In the genomic region with DNA sequence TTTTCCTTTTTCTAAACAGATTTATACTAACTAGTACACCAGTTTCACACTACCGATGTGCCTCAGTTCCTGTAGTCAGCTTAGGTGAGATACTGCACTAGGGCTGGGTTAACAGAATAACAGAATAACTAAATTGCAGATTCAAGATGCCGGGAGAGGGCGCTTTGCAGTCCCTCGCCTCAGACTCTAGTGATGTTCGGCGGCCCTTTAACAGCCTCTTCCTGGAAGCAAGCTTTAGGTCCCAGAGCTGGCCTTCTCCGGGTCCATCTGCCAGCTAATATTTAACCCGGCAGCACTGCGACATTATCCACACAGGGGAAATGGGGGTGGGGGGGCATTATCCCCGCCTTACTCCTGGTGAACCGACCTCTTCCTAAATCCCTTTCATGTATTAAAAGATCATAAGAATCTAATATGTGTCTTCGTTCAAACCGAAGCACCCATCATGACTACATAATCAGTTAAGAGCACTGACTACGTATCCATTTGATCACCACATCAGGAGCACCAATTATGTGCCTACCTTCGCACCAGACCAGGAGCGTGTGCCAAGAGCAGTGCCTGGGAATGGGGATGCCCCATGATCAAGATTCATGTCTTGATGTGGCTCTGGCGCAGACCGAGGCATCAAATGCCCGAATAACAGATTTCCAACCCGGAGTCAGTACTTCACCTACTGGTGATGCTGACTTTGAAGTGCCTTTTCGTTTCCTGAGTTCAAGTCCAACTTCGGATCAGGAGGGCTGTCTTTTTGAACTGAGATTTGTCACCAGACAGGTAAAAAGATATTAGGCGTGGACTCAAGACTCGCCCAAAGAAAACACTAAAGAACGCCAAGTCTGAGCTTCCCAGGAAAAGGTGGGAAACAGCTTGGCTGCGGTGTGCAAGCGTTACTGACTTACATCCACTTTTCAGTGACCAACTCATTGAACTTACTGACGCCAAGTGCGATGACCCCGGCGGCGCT, we compare ENCODE assay signal across 7 mouse cellular contexts. TPM values are rescaled to one million over a fixed set of nuclear protein-coding genes. Genes with fewer than 3 reads are reported as not detected.
A peak's percentile ranks its signal among the peaks of the same experiment; 100 is the strongest.
DNase-seq lines count a peak whose midpoint lies in the region; ATAC-seq and TF ChIP-seq lines count a peak whose summit lies in the region.

No protein-coding gene starts in this region.

- ATAC-seq in heart, embryonic 12.5 days (ENCODE audit: insufficient number of reproducible peaks, low FRiP score) = no peak

- H3K9me3 ChIP-seq in ES-Bruce4 (replicated peaks; ENCODE audit: control insufficient read depth, insufficient read depth, low read length, poor library complexity, severe bottlenecking) = no peaks in the 10 kb centered on the region
- no peaks in the 10 kb centered on the region for H3K9me3 ChIP-seq in heart, embryonic 12.5 days (replicated peaks)

- peak overlapping the region; percentile 56 for H3K27ac ChIP-seq in ES-Bruce4 (ENCODE audit: insufficient read depth, low read length)
- H3K27ac ChIP-seq in heart, embryonic 12.5 days (ENCODE audit: poor library complexity, severe bottlenecking) = peak overlapping the region; percentile 96
- H3K27ac ChIP-seq in olfactory bulb, adult 2 months (ENCODE audit: insufficient read depth, low read depth, low read length) = peak overlapping the region; percentile 17; the same call in 1 of the 2 replicates

- no peak for TF ChIP-seq EP300 in ES-Bruce4 (IDR thresholded peaks at IDR 0.05; ENCODE audit: insufficient read depth, low read depth, low read length)

- 13% methylated on average over 32 of the region's 32 CpGs for WGBS in heart, embryonic 12.5 days
- 19% methylated on average over 32 of the region's 32 CpGs for WGBS in olfactory bulb, adult 2 months

- no peaks in the 10 kb centered on the region for H3K36me3 ChIP-seq in ES-Bruce4 (ENCODE audit: control insufficient read depth, insufficient read depth, low read length, poor library complexity, severe bottlenecking)
- peaks cover 14% of the 10 kb centered on the region for H3K36me3 ChIP-seq in heart, embryonic 12.5 days

- no peak for TF ChIP-seq POLR2A in ES-Bruce4 (IDR thresholded peaks at IDR 0.05; ENCODE audit: insufficient read depth, low read length)
- TF ChIP-seq POLR2A in olfactory bulb, adult 2 months (IDR thresholded peaks at IDR 0.05; ENCODE audit: insufficient read depth, low read depth, low read length) = no peak

- H3K4me1 ChIP-seq in ES-Bruce4 (ENCODE audit: control insufficient read depth, insufficient read depth, low read length) = peaks cover 13% of the 10 kb centered on the region
- peaks cover 47% of the 10 kb centered on the region for H3K4me1 ChIP-seq in heart, embryonic 12.5 days (replicated peaks)
- peaks cover 29% of the 10 kb centered on the region for H3K4me1 ChIP-seq in olfactory bulb, adult 2 months (ENCODE audit: control insufficient read depth, insufficient read depth, low read length)

- no peaks in the 10 kb centered on the region for H3K27me3 ChIP-seq in ES-Bruce4 (ENCODE audit: control insufficient read depth, insufficient read depth, low read length, poor library complexity, severe bottlenecking)
- H3K27me3 ChIP-seq in heart, embryonic 12.5 days (replicated peaks) = no peaks in the 10 kb centered on the region

- peak; percentile 47 for TF ChIP-seq CTCF in ES-Bruce4 (IDR thresholded peaks at IDR 0.05; ENCODE audit: low read depth, low read length)
- TF ChIP-seq CTCF in olfactory bulb, adult 2 months (IDR thresholded peaks at IDR 0.05; ENCODE audit: insufficient read depth, low read depth, low read length) = no peak

- H3K4me2 ChIP-seq in heart, embryonic 12.5 days = peak overlapping the region; percentile 78

- peak; percentile 42 for DNase-seq in CD4-positive helper T cell, adult 2 months (ENCODE audit: low read depth, low spot score)
- peak; percentile 62 to 81 for DNase-seq in cerebellum, postnatal 25 days
- peak; percentile 89 for DNase-seq in kidney, adult 9 months
- peak; percentile 60 to 68 for DNase-seq in lung, adult 18-20 months

- peak overlapping the region; percentile 96 for H3K9ac ChIP-seq in ES-Bruce4 (ENCODE audit: low read depth, poor library complexity, severe bottlenecking)
- peak overlapping the region; percentile 97 for H3K9ac ChIP-seq in heart, embryonic 12.5 days

- peak overlapping the region; percentile 55 for H3K4me3 ChIP-seq in ES-Bruce4 (ENCODE audit: low read depth, low read length)
- peak overlapping the region; percentile 87 for H3K4me3 ChIP-seq in heart, embryonic 12.5 days
- H3K4me3 ChIP-seq in olfactory bulb, adult 2 months (ENCODE audit: insufficient read depth, low read depth, low read length) = peak overlapping the region; percentile 80

RNA-seq across cellular contexts. Expression of gene Glis2, which starts 1.3 kb away (rescaled TPM):
- polyA plus RNA-seq in ES-Bruce4 (2011; ENCODE audit: insufficient read depth, insufficient read length, low read depth, missing spikeins) = 31.2 and 34.8 TPM in 2 replicates
- polyA plus RNA-seq in heart, embryonic 12.5 days (2016; fragmentation: Nextera tagmentation; extraction: Ambion mirVana) = 24.9 and 25.5 TPM in 2 replicates
- polyA plus RNA-seq in olfactory bulb, adult 2 months (2012; ENCODE audit: insufficient read depth, insufficient read length, low replicate concordance, missing spikeins) = not detected in 2 replicates

RNA-seq across cellular contexts. Expression of gene Pam16, which starts 31.6 kb away (rescaled TPM):
- 34.8 and 39.5 TPM in 2 replicates for polyA plus RNA-seq in ES-Bruce4 (2011; ENCODE audit: insufficient read depth, insufficient read length, low read depth, missing spikeins)
- 127 and 128 TPM in 2 replicates for polyA plus RNA-seq in heart, embryonic 12.5 days (2016; fragmentation: Nextera tagmentation; extraction: Ambion mirVana)
- not detected in 2 replicates for polyA plus RNA-seq in olfactory bulb, adult 2 months (2012; ENCODE audit: insufficient read depth, insufficient read length, low replicate concordance, missing spikeins)

RNA-seq across cellular contexts. Expression of gene Tfap4, which starts 33.5 kb away (rescaled TPM):
- polyA plus RNA-seq in ES-Bruce4 (2011; ENCODE audit: insufficient read depth, insufficient read length, low read depth, missing spikeins) = 19.3 and 21.2 TPM in 2 replicates
- polyA plus RNA-seq in heart, embryonic 12.5 days (2016; fragmentation: Nextera tagmentation; extraction: Ambion mirVana) = 8.1 and 8.4 TPM in 2 replicates
- not detected in 2 replicates for polyA plus RNA-seq in olfactory bulb, adult 2 months (2012; ENCODE audit: insufficient read depth, insufficient read length, low replicate concordance, missing spikeins)

RNA-seq across cellular contexts. Expression of gene Vasn, which starts 46.5 kb away (rescaled TPM):
- polyA plus RNA-seq in ES-Bruce4 (2011; ENCODE audit: insufficient read depth, insufficient read length, low read depth, missing spikeins) = 6.2 and 7.9 TPM in 2 replicates
- 14.8 and 16.4 TPM in 2 replicates for polyA plus RNA-seq in heart, embryonic 12.5 days (2016; fragmentation: Nextera tagmentation; extraction: Ambion mirVana)
- polyA plus RNA-seq in olfactory bulb, adult 2 months (2012; ENCODE audit: insufficient read depth, insufficient read length, low replicate concordance, missing spikeins) = not detected in 2 replicates

RNA-seq across cellular contexts. Expression of gene Dnaja3, which starts 46.6 kb away (rescaled TPM):
- polyA plus RNA-seq in ES-Bruce4 (2011; ENCODE audit: insufficient read depth, insufficient read length, low read depth, missing spikeins) = 55.8 and 55.9 TPM in 2 replicates
- 77.6 and 77.7 TPM in 2 replicates for polyA plus RNA-seq in heart, embryonic 12.5 days (2016; fragmentation: Nextera tagmentation; extraction: Ambion mirVana)
- polyA plus RNA-seq in olfactory bulb, adult 2 months (2012; ENCODE audit: insufficient read depth, insufficient read length, low replicate concordance, missing spikeins) = not detected in 2 replicates

Comparison
In these comparisons a context has a peak if more than half of its experiments do, and no peak if none do; other contexts are left out.
1. H3K27ac ChIP-seq: peak in every context shown above with its lines; median percentile 96 in heart, embryonic 12.5 days; 56 in ES-Bruce4; 17 in olfactory bulb, adult 2 months.
2. RNA of gene Glis2, which starts 1.3 kb away (polyA plus RNA-seq): 31.2 to 34.8 TPM in ES-Bruce4 and 24.9 to 25.5 TPM in heart, embryonic 12.5 days; not detected in olfactory bulb, adult 2 months; every median in the first group is over 10 times any median in the second.
3. RNA of gene Pam16, which starts 31.6 kb away (polyA plus RNA-seq): 127 to 128 TPM in heart, embryonic 12.5 days and 34.8 to 39.5 TPM in ES-Bruce4; not detected in olfactory bulb, adult 2 months; every median in the first group is over 10 times any median in the second.
4. Peak in every context shown above with its lines, with median percentiles within 50 percentile points of each other: DNase-seq and H3K4me3 ChIP-seq.